12 mouse cellular contexts compared by ENCODE assay signal in genomic region chr17:30510171-30510570, GRCm38 (mm10).
DNase-seq lines count a peak whose midpoint lies in the region; ATAC-seq and TF ChIP-seq lines count a peak whose summit lies in the region.
"Had no signal": no experiment of that assay in that cellular context is flagged by ENCODE, and none has a peak within 500 bp of the region (broad histone marks: within the 10 kb centered on the region; RNA-seq: fewer than 3 reads in every experiment).

No protein-coding gene starts in this region.

- peaks cover 5% of the 10 kb centered on the region; the same call in 1 of the 2 replicates for H3K36me3 ChIP-seq in liver, adult 2 months (ENCODE audit: control insufficient read depth, insufficient read depth, low read length)
- no peaks in the 10 kb centered on the region for H3K36me3 ChIP-seq in liver, embryonic 11.5 days (ENCODE audit: control insufficient read depth, insufficient read depth, low read length)

- H3K79me2 ChIP-seq in liver, adult 2 months (ENCODE audit: control insufficient read depth, insufficient read depth, low read length), result no peaks in the 10 kb centered on the region

- intact Hi-C loops in heart, postnatal 25 days (cut with DNase I), result no loop called here

- no peak overlapping the region for H3K4me2 ChIP-seq in liver, embryonic 11.5 days

- 0 out of 2 replicates have a peak, but pooled peaks have one; percentile 18 for TF ChIP-seq CTCF in liver, adult 2 months (IDR thresholded peaks at IDR 0.05; ENCODE audit: low read depth, low read length)

- no peaks in the 10 kb centered on the region for H3K27me3 ChIP-seq in liver, adult 2 months (ENCODE audit: control insufficient read depth, insufficient read depth, low read length)
- no peaks in the 10 kb centered on the region for H3K27me3 ChIP-seq in liver, embryonic 11.5 days (replicated peaks; ENCODE audit: control insufficient read depth, insufficient read depth, low read length)

- DNase-seq in heart, adult 11 months, result peak; percentile 75
- DNase-seq in heart, postnatal 25 days (ENCODE audit: low spot score), result no peak
- DNase-seq in liver, adult 2 months (ENCODE audit: extremely low read depth, low read depth, low spot score), result no peak
- DNase-seq in liver, embryonic 11.5 days (ENCODE audit: low spot score), result no peak
- peak; percentile 69 for DNase-seq in ES-CJ7 (ENCODE audit: low read depth, low spot score)
- DNase-seq in cerebellum, adult 9-11 months, result peak; percentile 90
- no peak for DNase-seq in adrenal gland, postnatal 10 days
- DNase-seq: liver had no signal

- no peak overlapping the region for H3K9ac ChIP-seq in liver, adult 2 months (ENCODE audit: low read depth, low read length)
- no peak overlapping the region for H3K9ac ChIP-seq in liver, embryonic 11.5 days (ENCODE audit: low read depth, low read length)

- no peaks in the 10 kb centered on the region for H3K9me3 ChIP-seq in liver, embryonic 11.5 days (ENCODE audit: control insufficient read depth, low read length)

- WGBS in liver, adult 2 months, result 90% methylated on average over 6 of the region's 6 CpGs
- 74% methylated on average over 6 of the region's 6 CpGs for WGBS in liver, embryonic 11.5 days

- no peak overlapping the region for H3K4me3 ChIP-seq in liver, adult 2 months (ENCODE audit: insufficient read depth, low read depth, low read length)
- no peak overlapping the region for H3K4me3 ChIP-seq in liver, embryonic 11.5 days (ENCODE audit: low read depth, low read length)

- no peak overlapping the region for H3K27ac ChIP-seq in liver, adult 2 months (replicated peaks; ENCODE audit: insufficient read depth, low read depth, low read length)
- no peak overlapping the region for H3K27ac ChIP-seq in liver, embryonic 11.5 days (ENCODE audit: low read depth, low read length)

- no peaks in the 10 kb centered on the region for H3K4me1 ChIP-seq in liver, adult 2 months (ENCODE audit: control insufficient read depth, insufficient read depth, low read length)
- 0 out of 2 replicates have a peak, but pooled peaks cover 3% of the 10 kb centered on the region for H3K4me1 ChIP-seq in liver, embryonic 11.5 days (replicated peaks; ENCODE audit: control insufficient read depth, insufficient read depth, low read length)

- no peak for TF ChIP-seq POLR2A in liver, adult 2 months (IDR thresholded peaks at IDR 0.05; ENCODE audit: extremely low read depth, insufficient read depth, low read length)

- ATAC-seq in liver, embryonic 11.5 days (replicated peaks; ENCODE audit: low FRiP score), result no peak
- ATAC-seq in megakaryocyte progenitor cell, adult 5-6 weeks (replicated peaks; ENCODE audit: poor library complexity), result no peak
- ATAC-seq: CD4-positive, CD25-positive, alpha-beta regulatory T cell, adult 4 months; forebrain, embryonic 16.5 days; inflammation-experienced regulatory T-cells, adult 6 months had no signal

Comparison
In these comparisons a context has a peak if more than half of its experiments do, and no peak if none do; other contexts are left out.
1. DNase-seq: peak in heart, adult 11 months (single experiment), ES-CJ7 (single experiment) and cerebellum, adult 9-11 months (single experiment); none in heart, postnatal 25 days (single experiment), liver, adult 2 months (single experiment), liver, embryonic 11.5 days (single experiment) and adrenal gland, postnatal 10 days (single experiment).